Mouse (Mus musculus) spleen, postnatal 0 days (tissue): ENCODE results near the gene Nupl2. TPM values are rescaled to one million over a fixed set of nuclear protein-coding genes. Genes with fewer than 3 reads are reported as not detected.

Experiments
- polyA plus RNA-seq: library from polyadenylated mRNA; unstranded; fragments of >200 nt; fragmentation: Nextera tagmentation; extraction: Ambion mirVana; gene quantifications from 2 replicates; pipeline ENCODE4 v1.2.1, GENCODE M21; 2015

The Nupl2 gene
- polyA plus RNA-seq: 8.9 and 9.6 TPM in 2 replicates

GRCm38 (mm10) chr5:24164789-24165445 lies at the start of gene Nupl2:
Gene Nupl2 (plus strand): TSS chr5:24164963.

Other genes starting within 250 kb of the Nupl2 start
- gene Fam126a, start 134.3 kb upstream of the Nupl2 start, polyA plus RNA-seq: 59.5 and 63.8 TPM in 2 replicates
- gene Klhl7, start 64.4 kb upstream of the Nupl2 start, polyA plus RNA-seq: 22.8 and 24.4 TPM in 2 replicates
- 0.69 and 0.80 TPM in 2 replicates for gene Kcnh2, start 186.6 kb downstream of the Nupl2 start, polyA plus RNA-seq
- 3.1 and 4.4 TPM in 2 replicates for gene Nos3, start 199.8 kb downstream of the Nupl2 start, polyA plus RNA-seq
- 1.1 and 2.0 TPM in 2 replicates for gene Atg9b, start 227.2 kb downstream of the Nupl2 start, polyA plus RNA-seq
- gene Abcb8, start 228.7 kb downstream of the Nupl2 start, polyA plus RNA-seq: 20.3 and 21.0 TPM in 2 replicates
- gene Asic3, start 248.4 kb downstream of the Nupl2 start, polyA plus RNA-seq: not detected in 2 replicates